Mouse (Mus musculus) E14TG2a.4 (cell line): ENCODE data around the gene Neu3.

Experiments
- H3K27me3 ChIP-seq: 2 replicates; pipeline ENCODE4 v1.6.1; 2014; ENCODE audit warnings: low read length, control low read depth; ENCODE audit not compliant: insufficient read depth
- H3K36me3 ChIP-seq: 2 replicates; pipeline ENCODE4 v1.6.1; 2014; ENCODE audit warnings: low read length, control low read depth; ENCODE audit not compliant: insufficient read depth
- H3K4me1 ChIP-seq: replicated peaks from 2 replicates; pipeline ENCODE4 v1.6.1; 2014; ENCODE audit warnings: low read depth, low read length, control low read depth
- H3K4me3 ChIP-seq: replicated peaks from 2 replicates; pipeline ENCODE4 v1.5.1; 2014; ENCODE audit warnings: mild to moderate bottlenecking, low read length
- H3K9me3 ChIP-seq: 2 replicates; pipeline ENCODE4 v1.6.1; 2014; ENCODE audit warnings: low read length, control low read depth
- CTCF ChIP-seq: conservative IDR thresholded peaks from 2 replicates; pipeline ENCODE4 v1.5.1; 2014; ENCODE audit warnings: low read length
- NANOG ChIP-seq: IDR thresholded peaks from 2 replicates; pipeline ENCODE4 v1.6.1; 2014; ENCODE audit warnings: borderline replicate concordance, low read length, mixed read lengths
- POU5F1 ChIP-seq: IDR thresholded peaks from 2 replicates; pipeline ENCODE4 v1.6.1; 2014; ENCODE audit warnings: low read length, borderline replicate concordance

Neu3 gene

GRCm38 (mm10) chr7:99790816-99791215 lies 37.4 kb downstream of the Neu3 start:
- H3K36me3 ChIP-seq: no peaks in the 10 kb centered on the region
- H3K27me3 ChIP-seq: peaks cover 8% of the 10 kb centered on the region
- H3K4me3 ChIP-seq: no peak overlapping the region
- TF ChIP-seq NANOG (no peak), CTCF (no peak), POU5F1 (no peak)
- H3K9me3 ChIP-seq: peaks cover 8% of the 10 kb centered on the region; the same call in 1 of the 2 replicates
- peaks cover 7% of the 10 kb centered on the region for H3K4me1 ChIP-seq

GRCm38 (mm10) chr7:99788563-99788962 lies 39.7 kb downstream of the Neu3 start:
- H3K4me1 ChIP-seq: no peaks in the 10 kb centered on the region
- H3K36me3 ChIP-seq: no peaks in the 10 kb centered on the region
- H3K27me3 ChIP-seq: 0 out of 2 replicates have a peak, but pooled peaks cover 2% of the 10 kb centered on the region
- H3K4me3 ChIP-seq: no peak overlapping the region
- H3K9me3 ChIP-seq: peaks cover 8% of the 10 kb centered on the region; the same call in 1 of the 2 replicates
- TF ChIP-seq CTCF (no peak), POU5F1 (no peak), NANOG (no peak)

- Histone ChIP-seq H3K9me3 (peaks cover 5% of the 10 kb centered on the region; the same call in 1 of the 2 replicates), H3K27me3 (0 out of 2 replicates have a peak, but pooled peaks cover 2% of the 10 kb centered on the region), H3K4me3 (no peak overlapping the region), H3K36me3 (no peaks in the 10 kb centered on the region), H3K4me1 (no peaks in the 10 kb centered on the region)
- no peak for TF ChIP-seq POU5F1
These were observed 40.3 kb downstream of the Neu3 start for GRCm38 (mm10) chr7:99787935-99788334.

GRCm38 (mm10) chr7:99786774-99787173 lies 41.4 kb downstream of the Neu3 start:
- Histone ChIP-seq H3K27me3 (no peaks in the 10 kb centered on the region), H3K4me3 (no peak overlapping the region), H3K36me3 (no peaks in the 10 kb centered on the region), H3K9me3 (no peaks in the 10 kb centered on the region), H3K4me1 (no peaks in the 10 kb centered on the region)
- TF ChIP-seq POU5F1 (no peak), CTCF (no peak), NANOG (no peak)

GRCm38 (mm10) chr7:99785553-99785952 lies 42.7 kb downstream of the Neu3 start:
- TF ChIP-seq CTCF (no peak), POU5F1 (no peak), NANOG (no peak)
- H3K36me3 ChIP-seq: no peaks in the 10 kb centered on the region
- H3K27me3 ChIP-seq: no peaks in the 10 kb centered on the region
- H3K4me3 ChIP-seq: no peak overlapping the region
- H3K9me3 ChIP-seq: no peaks in the 10 kb centered on the region
- no peaks in the 10 kb centered on the region for H3K4me1 ChIP-seq

- Histone ChIP-seq H3K27me3 (no peaks in the 10 kb centered on the region), H3K4me3 (no peak overlapping the region), H3K9me3 (no peaks in the 10 kb centered on the region), H3K36me3 (no peaks in the 10 kb centered on the region), H3K4me1 (no peaks in the 10 kb centered on the region)
- TF ChIP-seq NANOG (no peak), CTCF (no peak), POU5F1 (no peak)
These were observed 44.8 kb downstream of the Neu3 start for GRCm38 (mm10) chr7:99783421-99783820.

- Histone ChIP-seq H3K4me3 (no peak overlapping the region), H3K4me1 (no peaks in the 10 kb centered on the region), H3K36me3 (no peaks in the 10 kb centered on the region), H3K27me3 (no peaks in the 10 kb centered on the region), H3K9me3 (no peaks in the 10 kb centered on the region)
- TF ChIP-seq CTCF: no peak
- TF ChIP-seq NANOG: no peak
- no peak for TF ChIP-seq POU5F1
These were observed 46.3 kb downstream of the Neu3 start for GRCm38 (mm10) chr7:99781916-99782315.

- Histone ChIP-seq H3K36me3 (no peaks in the 10 kb centered on the region), H3K4me3 (no peak overlapping the region), H3K4me1 (no peaks in the 10 kb centered on the region), H3K27me3 (no peaks in the 10 kb centered on the region), H3K9me3 (no peaks in the 10 kb centered on the region)
- TF ChIP-seq NANOG (no peak), POU5F1 (no peak), CTCF (no peak)
These were observed 46.8 kb downstream of the Neu3 start for GRCm38 (mm10) chr7:99781385-99781784.

- Histone ChIP-seq H3K9me3 (peaks cover 29% of the 10 kb centered on the region), H3K4me3 (no peak within 1 kb of the TSS), H3K4me1 (no peaks in the 10 kb centered on the region), H3K36me3 (no peaks in the 10 kb centered on the region), H3K27me3 (no peaks in the 10 kb centered on the region)
- no peak for TF ChIP-seq POU5F1
- TF ChIP-seq NANOG: no peak
- TF ChIP-seq CTCF: no peak
These were observed 65.0 kb downstream of the Neu3 start, which contains the start of gene Olfr521 for GRCm38 (mm10) chr7:99763207-99763606. Gene Olfr521 (plus strand): TSS chr7:99763507.
